ENCODE assay signal across 21 mouse cellular contexts in genomic region chrX:161523432-161524256, GRCm38 (mm10).
DNase-seq lines count a peak whose midpoint lies in the region; ATAC-seq lines count a peak whose summit lies in the region.
"Had no signal": no experiment of that assay in that cellular context is flagged by ENCODE, and none has a peak within 500 bp of the region (broad histone marks: within the 10 kb centered on the region; RNA-seq: fewer than 3 reads in every experiment).

No protein-coding gene starts in this region.

- H3K4me1 ChIP-seq in hindbrain, embryonic 13.5 days (replicated peaks), result 0 out of 2 replicates have a peak, but pooled peaks cover 2% of the 10 kb centered on the region
- H3K4me1 ChIP-seq in hindbrain, embryonic 11.5 days (replicated peaks; ENCODE audit: control insufficient read depth, insufficient read depth, low read length), result no peaks in the 10 kb centered on the region
- 0 out of 2 replicates have a peak, but pooled peaks cover 3% of the 10 kb centered on the region for H3K4me1 ChIP-seq in forebrain, embryonic 12.5 days
- no peaks in the 10 kb centered on the region for H3K4me1 ChIP-seq in neural tube, embryonic 13.5 days (replicated peaks)
- H3K4me1 ChIP-seq: embryonic facial prominence, embryonic 15.5 days had no signal

- no peak overlapping the region for H3K4me2 ChIP-seq in hindbrain, embryonic 13.5 days
- H3K4me2 ChIP-seq in hindbrain, embryonic 11.5 days (replicated peaks; ENCODE audit: low read depth, low read length), result no peak overlapping the region
- H3K4me2 ChIP-seq in forebrain, embryonic 12.5 days, result no peak overlapping the region
- no peak overlapping the region for H3K4me2 ChIP-seq in neural tube, embryonic 13.5 days
- H3K4me2 ChIP-seq: embryonic facial prominence, embryonic 15.5 days had no signal

- DNase-seq in hindbrain, embryonic 11.5 days (ENCODE audit: low spot score), result no peak
- peak; percentile 25 for DNase-seq in MN1 (ENCODE audit: low spot score)
- DNase-seq in heart, adult 9 months (ENCODE audit: low spot score in 2 of 2), result no peak
- DNase-seq: adrenal gland, adult 2 months; cerebellum, adult 18-20 months; gastrocnemius, postnatal 25 days; heart, adult 2 months; heart, postnatal 36 days; kidney, adult 9 months; kidney, postnatal 25 days; lung, postnatal 4 days; right cerebral cortex, postnatal 14 days had no signal

- no peaks in the 10 kb centered on the region for H3K9me3 ChIP-seq in hindbrain, embryonic 13.5 days
- H3K9me3 ChIP-seq in hindbrain, embryonic 11.5 days (ENCODE audit: control insufficient read depth, low read length), result no peaks in the 10 kb centered on the region
- no peaks in the 10 kb centered on the region for H3K9me3 ChIP-seq in forebrain, embryonic 12.5 days
- H3K9me3 ChIP-seq in neural tube, embryonic 13.5 days, result no peaks in the 10 kb centered on the region
- H3K9me3 ChIP-seq: embryonic facial prominence, embryonic 15.5 days had no signal

- no peaks in the 10 kb centered on the region for H3K36me3 ChIP-seq in hindbrain, embryonic 13.5 days
- H3K36me3 ChIP-seq in hindbrain, embryonic 11.5 days (ENCODE audit: control insufficient read depth, insufficient read depth, low read length), result no peaks in the 10 kb centered on the region
- no peaks in the 10 kb centered on the region for H3K36me3 ChIP-seq in forebrain, embryonic 12.5 days (replicated peaks)
- H3K36me3 ChIP-seq in neural tube, embryonic 13.5 days, result no peaks in the 10 kb centered on the region
- H3K36me3 ChIP-seq: embryonic facial prominence, embryonic 15.5 days had no signal

- H3K9ac ChIP-seq in hindbrain, embryonic 13.5 days, result no peak overlapping the region
- no peak overlapping the region for H3K9ac ChIP-seq in hindbrain, embryonic 11.5 days (ENCODE audit: low read depth, low read length)
- no peak overlapping the region for H3K9ac ChIP-seq in forebrain, embryonic 12.5 days
- H3K9ac ChIP-seq in neural tube, embryonic 13.5 days, result no peak overlapping the region
- H3K9ac ChIP-seq: embryonic facial prominence, embryonic 15.5 days had no signal

- H3K27me3 ChIP-seq in hindbrain, embryonic 13.5 days, result peaks cover 34% of the 10 kb centered on the region; the same call in 1 of the 2 replicates
- peaks cover 7% of the 10 kb centered on the region for H3K27me3 ChIP-seq in hindbrain, embryonic 11.5 days (ENCODE audit: control insufficient read depth, insufficient read depth, low read length)
- peaks cover 34% of the 10 kb centered on the region for H3K27me3 ChIP-seq in forebrain, embryonic 12.5 days
- H3K27me3 ChIP-seq in neural tube, embryonic 13.5 days, result peaks cover 69% of the 10 kb centered on the region

- ATAC-seq in hindbrain, embryonic 13.5 days (ENCODE audit: low FRiP score), result 0 out of 2 replicates have a peak, but pooled peaks have one; percentile 46
- ATAC-seq in hindbrain, embryonic 11.5 days (ENCODE audit: low FRiP score), result no peak
- peak; percentile 79; the same call in 1 of the 2 replicates for ATAC-seq in forebrain, embryonic 12.5 days (ENCODE audit: low FRiP score)
- peak; percentile 65; the same call in 1 of the 2 replicates for ATAC-seq in neural tube, embryonic 13.5 days (ENCODE audit: low read depth)
- ATAC-seq in granulocyte monocyte progenitor cell, adult 5-6 weeks (replicated peaks; ENCODE audit: poor library complexity, severe bottlenecking), result no peak
- ATAC-seq: hindbrain, postnatal 0 days; intestine, embryonic 16.5 days had no signal

- no peak overlapping the region; the same call in 1 of the 2 replicates for H3K27ac ChIP-seq in hindbrain, embryonic 13.5 days
- H3K27ac ChIP-seq in hindbrain, embryonic 11.5 days (ENCODE audit: low read depth, low read length), result no peak overlapping the region
- H3K27ac ChIP-seq in forebrain, embryonic 12.5 days, result 0 out of 2 replicates have a peak overlapping the region, but pooled peaks have one; percentile 46
- H3K27ac ChIP-seq in neural tube, embryonic 13.5 days (replicated peaks), result 0 out of 2 replicates have a peak overlapping the region, but pooled peaks have one; percentile 23
- H3K27ac ChIP-seq: embryonic facial prominence, embryonic 15.5 days; heart, adult 2 months; hindbrain, postnatal 0 days; layer of hippocampus, adult 2 months had no signal

- H3K4me3 ChIP-seq in hindbrain, embryonic 13.5 days, result no peak overlapping the region
- no peak overlapping the region for H3K4me3 ChIP-seq in hindbrain, embryonic 11.5 days (ENCODE audit: low read depth, low read length)
- no peak overlapping the region for H3K4me3 ChIP-seq in forebrain, embryonic 12.5 days (replicated peaks)
- no peak overlapping the region for H3K4me3 ChIP-seq in neural tube, embryonic 13.5 days
- H3K4me3 ChIP-seq: embryonic facial prominence, embryonic 15.5 days; heart, adult 2 months; layer of hippocampus, adult 2 months; myocyte had no signal

- WGBS in hindbrain, embryonic 13.5 days, result 82% methylated on average over 3 of the region's 3 CpGs
- WGBS in hindbrain, embryonic 11.5 days, result 74% methylated on average over 3 of the region's 3 CpGs
- WGBS in forebrain, embryonic 12.5 days, result 30% methylated on average over 3 of the region's 3 CpGs
- WGBS in neural tube, embryonic 13.5 days, result 59% methylated on average over 3 of the region's 3 CpGs

Comparison
In these comparisons a context has a peak if more than half of its experiments do, and no peak if none do; other contexts are left out.
1. ATAC-seq: peak in hindbrain, embryonic 13.5 days (single experiment), forebrain, embryonic 12.5 days (single experiment) and neural tube, embryonic 13.5 days (single experiment); none in hindbrain, embryonic 11.5 days (single experiment) and granulocyte monocyte progenitor cell, adult 5-6 weeks (single experiment).
2. H3K27ac ChIP-seq: peak in forebrain, embryonic 12.5 days (single experiment) and neural tube, embryonic 13.5 days (single experiment); none in hindbrain, embryonic 13.5 days (single experiment) and hindbrain, embryonic 11.5 days (single experiment).